Mouse (Mus musculus) spleen, adult 2 months (tissue): ENCODE measurements at regions not wholly inside any gene's neighbourhood (a gene's known extent, or its start where the extent isn't known, plus 50 kb on each side); places are given as distances from the start of the nearest gene placed in this dataset.

Source experiments
- DNase-seq, 2 experiments: peaks; one replicate each; pipeline versions ENCODE4 v3.0.0 to v3.0.0-alpha.2; 2012 to 2021; ENCODE audit warnings: low spot score in 2 of 2, low read depth in 1 of 2
- H3K27ac ChIP-seq: fragments of 200-500 bp; 2 replicates; pipeline ENCODE4 v1.5.1; 2012; ENCODE audit warnings: low read length, inconsistent platforms; ENCODE audit not compliant: insufficient read depth
- H3K27me3 ChIP-seq: fragments of 200-500 bp; 2 replicates; pipeline ENCODE4 v1.6.1; 2012; ENCODE audit warnings: mild to moderate bottlenecking, moderate library complexity, low read length, inconsistent platforms; ENCODE audit not compliant: control insufficient read depth, insufficient read depth
- H3K36me3 ChIP-seq: fragments of 200-500 bp; 2 replicates; pipeline ENCODE4 v1.6.1; 2012; ENCODE audit warnings: mild to moderate bottlenecking, low read length, inconsistent platforms; ENCODE audit not compliant: control insufficient read depth, insufficient read depth
- H3K4me1 ChIP-seq: fragments of 200-500 bp; 2 replicates; pipeline ENCODE4 v1.6.1; 2011; ENCODE audit warnings: inconsistent platforms; ENCODE audit not compliant: control insufficient read depth, insufficient read depth, insufficient read length
- H3K4me3 ChIP-seq: fragments of 200-500 bp; 2 replicates; pipeline ENCODE4 v1.5.1; 2011; ENCODE audit warnings: mild to moderate bottlenecking, inconsistent platforms; ENCODE audit not compliant: insufficient read depth, insufficient read length; ENCODE audit errors: extremely low read depth
- CTCF ChIP-seq: fragments of 200-500 bp; IDR thresholded peaks from 2 replicates; pipeline ENCODE4 v1.5.1; 2011; ENCODE audit warnings: mild to moderate bottlenecking, inconsistent platforms; ENCODE audit not compliant: insufficient read depth, insufficient read length, insufficient replicate concordance; ENCODE audit errors: extremely low read depth
- POLR2A ChIP-seq: fragments of 200-500 bp; IDR thresholded peaks from 2 replicates; pipeline ENCODE4 v1.6.1; 2011; ENCODE audit warnings: low read depth, low read length, inconsistent platforms
- WGBS: fragments of 180-500 bp; shearing (Covaris S2); methylation state at CpG from one replicate; pipeline ENCODE4 v1.1.7; 2018; 5-methylcytosine and 5-hydroxymethylcytosine counted together

DNA sequence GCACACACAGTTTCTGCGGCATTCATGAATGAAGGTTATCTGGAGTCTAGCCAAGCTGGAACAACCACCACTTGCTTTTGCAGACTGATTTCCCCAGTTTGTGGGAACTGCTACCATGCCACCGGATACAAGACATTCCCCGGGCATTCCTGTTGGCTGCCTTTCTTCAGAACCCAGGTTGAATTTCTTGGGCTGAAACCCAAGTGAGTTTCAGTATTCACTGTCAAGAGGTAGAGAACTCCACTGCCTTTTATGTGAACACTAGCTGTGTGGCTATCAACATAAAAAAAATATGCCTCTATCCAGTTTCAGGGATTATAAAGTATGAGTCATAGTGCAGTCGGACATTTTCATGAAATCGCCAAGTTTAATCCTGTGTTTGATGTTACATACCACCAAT is 216.3 kb upstream of the A1bg start:
- no peak overlapping the region for H3K27ac ChIP-seq
- no peaks in the 10 kb centered on the region for H3K27me3 ChIP-seq
- TF ChIP-seq CTCF (no peak), POLR2A (no peak)
- 93% methylated on average over 5 of the region's 5 CpGs for WGBS
- no peak for DNase-seq
- no peak overlapping the region for H3K4me3 ChIP-seq
- no peaks in the 10 kb centered on the region for H3K4me1 ChIP-seq
- no peaks in the 10 kb centered on the region for H3K36me3 ChIP-seq

DNA sequence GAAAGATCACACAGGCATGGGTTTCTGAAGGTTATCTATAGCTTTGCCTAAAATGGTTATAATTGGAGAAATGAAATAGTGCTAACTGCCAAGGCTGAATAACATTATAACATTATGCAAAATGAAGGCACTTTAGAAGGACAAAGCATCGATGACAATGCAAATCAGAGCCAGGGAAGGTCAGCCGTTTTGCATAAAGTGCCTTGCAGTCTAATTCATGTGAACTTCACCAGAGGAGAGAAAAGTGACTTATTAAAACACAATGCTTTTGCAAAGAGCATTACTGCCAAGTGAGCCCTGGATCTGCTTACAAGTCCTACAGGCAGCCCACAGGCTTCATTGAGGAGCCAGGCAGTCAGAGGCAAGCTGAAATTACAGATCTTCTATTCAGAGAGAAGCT is 214.0 kb upstream of the A1bg start:
- H3K4me1 ChIP-seq: no peaks in the 10 kb centered on the region
- H3K27me3 ChIP-seq: no peaks in the 10 kb centered on the region
- H3K4me3 ChIP-seq: no peak overlapping the region
- no peak for TF ChIP-seq POLR2A
- no peak for TF ChIP-seq CTCF
- no peaks in the 10 kb centered on the region for H3K36me3 ChIP-seq
- WGBS: 67% methylated on average over 2 of the region's 2 CpGs
- no peak overlapping the region for H3K27ac ChIP-seq
- DNase-seq: no peak

DNA sequence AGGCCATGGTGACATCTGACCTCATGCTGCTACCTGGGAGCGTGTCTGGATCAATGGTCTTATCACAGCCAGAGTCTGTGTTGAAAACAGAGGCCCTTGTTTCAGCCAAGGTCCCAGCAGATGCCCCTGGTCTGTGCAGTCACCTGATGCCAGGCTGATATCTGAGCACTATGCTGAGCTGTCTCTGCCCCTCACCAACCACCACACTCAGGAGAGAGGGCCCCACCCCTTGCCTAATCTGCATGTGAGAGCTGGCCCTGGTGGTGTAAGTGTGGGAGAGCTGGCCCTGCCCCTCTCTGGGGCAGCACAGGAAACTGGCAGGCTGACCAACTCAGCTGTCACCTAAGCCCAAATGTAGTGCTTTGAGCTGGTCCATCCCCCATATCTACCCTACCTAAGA is 210.5 kb upstream of the A1bg start:
- no peak for DNase-seq
- no peak overlapping the region for H3K4me3 ChIP-seq
- H3K36me3 ChIP-seq: no peaks in the 10 kb centered on the region
- no peak overlapping the region for H3K27ac ChIP-seq
- no peak for TF ChIP-seq POLR2A
- TF ChIP-seq CTCF: no peak
- no peaks in the 10 kb centered on the region for H3K4me1 ChIP-seq
- 74% methylated on average over 1 of the region's 1 CpGs for WGBS
- H3K27me3 ChIP-seq: no peaks in the 10 kb centered on the region

DNA sequence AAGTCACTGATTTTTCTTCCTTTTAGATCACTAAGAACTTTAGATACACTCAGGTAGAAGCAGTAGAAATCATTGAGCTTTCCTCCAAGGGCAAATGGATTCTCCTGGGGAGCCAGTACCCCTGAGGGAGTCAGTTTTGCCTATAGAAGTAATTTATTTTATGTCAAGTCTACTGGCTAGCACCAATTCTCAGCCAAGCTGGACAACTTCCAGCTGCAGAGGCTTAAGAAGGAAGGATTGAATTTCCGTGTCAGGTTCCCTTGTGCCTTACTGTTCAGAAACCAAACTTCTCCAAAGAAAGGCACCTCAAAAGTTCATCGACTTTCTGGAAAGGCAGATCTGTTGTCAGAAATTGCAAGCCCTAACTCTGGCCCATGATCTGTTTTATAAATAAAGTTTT is 205.2 kb upstream of the A1bg start:
- H3K4me3 ChIP-seq: no peak overlapping the region
- no peaks in the 10 kb centered on the region for H3K36me3 ChIP-seq
- no peak overlapping the region for H3K27ac ChIP-seq
- no peak for TF ChIP-seq CTCF
- no peak for TF ChIP-seq POLR2A
- no peak for DNase-seq
- no peaks in the 10 kb centered on the region for H3K4me1 ChIP-seq
- WGBS: 83% methylated on average over 2 of the region's 2 CpGs
- no peaks in the 10 kb centered on the region for H3K27me3 ChIP-seq

DNA sequence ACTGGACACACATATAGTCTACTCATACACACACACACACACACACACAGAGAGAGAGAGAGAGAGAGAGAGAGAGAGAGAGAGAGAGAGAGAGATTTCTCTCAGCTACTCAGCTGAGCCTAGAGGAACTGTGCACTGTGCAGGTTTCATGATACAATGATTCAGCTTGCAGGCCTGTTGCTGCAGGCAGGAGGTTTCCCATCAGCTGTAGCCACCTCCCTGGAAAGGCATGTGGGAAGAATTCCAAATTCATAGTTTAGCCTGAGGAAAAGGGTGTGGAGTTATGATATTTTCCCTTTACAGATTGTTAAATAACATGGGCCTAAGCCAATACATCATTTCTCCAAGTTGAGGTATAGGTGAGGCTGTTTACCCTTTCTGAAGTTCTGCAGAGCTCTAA is 204.3 kb upstream of the A1bg start:
- H3K27me3 ChIP-seq: no peaks in the 10 kb centered on the region
- no peaks in the 10 kb centered on the region for H3K4me1 ChIP-seq
- no peak overlapping the region for H3K27ac ChIP-seq

DNA sequence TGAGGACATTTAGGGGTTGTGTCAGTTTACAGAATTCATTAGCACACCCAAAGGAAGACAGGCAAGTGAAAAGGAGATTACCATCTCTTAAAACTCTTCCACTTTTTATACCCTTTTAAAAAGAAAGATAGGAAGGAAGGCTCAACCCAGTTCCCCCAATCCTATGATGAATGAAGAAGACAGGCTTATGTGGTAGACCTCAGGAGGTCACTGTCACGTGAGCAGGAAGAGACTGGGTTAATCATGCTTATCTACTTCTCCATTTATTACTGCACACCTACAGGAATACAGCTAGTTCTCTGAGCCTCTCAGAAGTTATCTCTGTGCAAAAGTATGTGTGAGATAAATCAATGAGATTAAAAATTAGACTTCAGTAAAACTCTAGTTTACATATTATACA is 194.1 kb upstream of the A1bg start:
- no peak for DNase-seq
- WGBS: 5% methylated on average over 1 of the region's 1 CpGs
- Histone ChIP-seq H3K4me1 (no peaks in the 10 kb centered on the region), H3K4me3 (no peak overlapping the region), H3K27me3 (no peaks in the 10 kb centered on the region), H3K27ac (no peak overlapping the region), H3K36me3 (no peaks in the 10 kb centered on the region)
- TF ChIP-seq CTCF (no peak), POLR2A (no peak)

More for the DNA sequence above, 204.3 kb upstream of the A1bg start:
- no peak for DNase-seq
- Histone ChIP-seq H3K36me3 (no peaks in the 10 kb centered on the region), H3K4me3 (no peak overlapping the region)
- TF ChIP-seq CTCF (no peak), POLR2A (no peak)

DNA sequence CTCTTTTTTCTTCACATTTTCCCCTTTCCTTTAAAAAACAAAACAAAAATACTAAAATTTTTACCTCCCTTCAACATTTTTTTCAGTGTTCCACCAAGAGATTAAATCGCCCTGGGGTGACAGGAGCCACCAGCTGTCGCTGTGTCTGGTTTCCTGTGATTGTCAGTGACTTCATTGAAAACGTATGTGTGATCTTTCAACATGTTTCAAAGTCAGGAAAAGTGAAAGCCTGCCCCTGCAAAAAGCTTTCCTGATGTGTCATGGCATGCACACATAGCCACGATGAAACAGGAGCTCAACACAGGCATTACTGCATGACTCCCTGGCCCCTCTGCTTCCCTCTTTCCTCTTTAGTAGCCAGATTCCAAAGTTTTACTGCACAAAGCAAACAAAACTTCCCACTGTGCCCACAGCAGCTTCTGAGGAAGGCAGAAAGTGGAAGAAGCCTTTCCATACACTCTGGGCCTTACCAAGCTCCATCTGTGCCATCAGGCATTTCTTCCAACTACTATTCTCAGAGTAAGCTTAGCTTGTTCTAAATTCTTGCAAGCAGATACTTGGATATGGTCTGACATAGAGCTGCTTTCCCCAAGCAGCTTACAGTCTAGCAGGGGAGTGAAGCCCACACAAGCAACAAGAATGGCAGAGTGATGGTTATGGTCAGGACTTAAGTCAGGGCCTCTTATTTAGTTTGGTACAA is 186.8 kb upstream of the A1bg start:
- no peaks in the 10 kb centered on the region for H3K4me1 ChIP-seq
- H3K4me3 ChIP-seq: no peak overlapping the region
- 16% methylated on average over 4 of the region's 4 CpGs for WGBS
- TF ChIP-seq CTCF: no peak
- no peak for TF ChIP-seq POLR2A
- no peaks in the 10 kb centered on the region for H3K27me3 ChIP-seq
- no peak overlapping the region for H3K27ac ChIP-seq
- DNase-seq: no peak
- no peaks in the 10 kb centered on the region for H3K36me3 ChIP-seq

DNA sequence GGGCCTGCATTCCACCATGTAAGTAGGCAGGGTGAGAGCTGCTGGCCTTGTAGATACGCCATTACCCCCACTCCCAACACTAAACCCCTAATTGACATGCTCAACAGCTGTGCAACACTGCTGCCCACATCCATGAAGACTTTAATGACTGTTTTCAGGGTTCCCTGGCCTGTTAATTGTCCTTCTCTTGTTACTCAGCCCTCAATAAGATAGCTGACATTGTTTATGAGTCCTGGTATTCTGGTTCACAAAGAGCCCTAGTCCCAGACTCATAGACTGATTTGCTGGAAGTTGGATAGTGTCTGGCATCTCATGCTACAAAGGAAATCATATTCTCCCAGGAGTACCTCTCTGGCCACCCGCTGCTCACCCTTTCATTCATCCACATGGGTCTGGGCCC is 186.1 kb upstream of the A1bg start:
- Histone ChIP-seq H3K4me1 (no peaks in the 10 kb centered on the region), H3K27me3 (no peaks in the 10 kb centered on the region), H3K4me3 (no peak overlapping the region), H3K36me3 (no peaks in the 10 kb centered on the region), H3K27ac (no peak overlapping the region)
- 82% methylated on average over 2 of the region's 2 CpGs for WGBS
- no peak for TF ChIP-seq POLR2A
- no peak for TF ChIP-seq CTCF
- no peak for DNase-seq
